Mouse (Mus musculus): ENCODE measurements around the gene Irf2. TPM values are rescaled to one million over a fixed set of nuclear protein-coding genes. Genes with fewer than 3 reads are reported as not detected.

Irf2 gene
- polyA plus RNA-seq, 1 experiment from 2014 or later: 10.2 TPM

DNA sequence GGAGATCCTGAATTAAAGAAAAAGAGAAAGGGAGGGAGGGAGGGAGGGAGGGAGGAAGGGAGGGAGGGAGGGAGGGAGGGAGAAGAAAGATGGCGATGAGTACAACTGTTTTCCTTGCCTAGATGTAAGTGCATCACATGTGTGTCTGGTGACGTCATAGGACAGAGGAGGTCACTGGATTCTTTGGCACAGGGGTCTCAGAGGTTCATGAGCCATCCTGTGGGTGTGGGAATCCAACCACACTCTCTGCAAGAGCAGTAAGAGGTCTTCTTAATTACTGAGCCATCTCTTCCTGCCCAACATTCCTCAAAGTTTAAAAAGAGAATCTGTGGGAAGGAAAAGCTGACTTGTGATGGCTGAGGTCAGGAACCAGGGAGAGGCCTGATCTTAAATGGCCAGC is 28.0 kb upstream of the Irf2 start:
- Histone ChIP-seq H3K9ac (replicated peaks) (no peak overlapping the region), H3K36me3 (no peaks in the 10 kb centered on the region), H3K4me3 (replicated peaks) (no peak overlapping the region), H3K9me3 (replicated peaks) (no peaks in the 10 kb centered on the region), H3K27me3 (replicated peaks) (no peaks in the 10 kb centered on the region), H3K4me1 (0 out of 2 replicates have a peak, but pooled peaks cover 4% of the 10 kb centered on the region), H3K27ac (replicated peaks) (no peak overlapping the region), H3K4me2 (no peak overlapping the region)
- no peak for ATAC-seq (ENCODE audit: low FRiP score)
- WGBS: 81% methylated on average over 2 of the region's 2 CpGs

DNA sequence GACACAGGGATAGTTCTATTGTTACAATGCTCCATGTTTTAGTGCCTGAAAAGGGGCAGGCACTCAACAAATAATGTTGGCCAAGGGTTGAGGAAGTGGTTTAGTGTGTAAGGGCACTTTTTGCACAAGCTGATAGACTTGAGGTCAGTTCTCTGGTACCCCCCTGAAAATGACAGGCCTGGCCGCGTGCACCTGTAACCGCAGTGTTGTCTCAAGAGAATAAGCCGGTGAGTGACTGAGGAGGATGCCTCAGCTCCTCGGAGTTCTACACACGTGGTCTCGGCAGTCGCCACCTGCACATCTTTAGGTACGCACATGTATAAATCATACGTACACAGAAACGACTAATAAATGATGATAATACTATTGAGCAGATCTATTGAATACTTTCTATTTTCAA is 26.4 kb upstream of the Irf2 start:
- H3K4me1 ChIP-seq: 0 out of 2 replicates have a peak, but pooled peaks cover 4% of the 10 kb centered on the region
- H3K36me3 ChIP-seq: no peaks in the 10 kb centered on the region
- H3K4me3 ChIP-seq (replicated peaks): no peak overlapping the region
- H3K4me2 ChIP-seq: no peak overlapping the region
- H3K9me3 ChIP-seq (replicated peaks): no peaks in the 10 kb centered on the region
- WGBS: 93% methylated on average over 11 of the region's 11 CpGs
- ATAC-seq (ENCODE audit: low FRiP score): no peak
- no peak overlapping the region for H3K9ac ChIP-seq (replicated peaks)
- no peaks in the 10 kb centered on the region for H3K27me3 ChIP-seq (replicated peaks)
- H3K27ac ChIP-seq (replicated peaks): no peak overlapping the region

DNA sequence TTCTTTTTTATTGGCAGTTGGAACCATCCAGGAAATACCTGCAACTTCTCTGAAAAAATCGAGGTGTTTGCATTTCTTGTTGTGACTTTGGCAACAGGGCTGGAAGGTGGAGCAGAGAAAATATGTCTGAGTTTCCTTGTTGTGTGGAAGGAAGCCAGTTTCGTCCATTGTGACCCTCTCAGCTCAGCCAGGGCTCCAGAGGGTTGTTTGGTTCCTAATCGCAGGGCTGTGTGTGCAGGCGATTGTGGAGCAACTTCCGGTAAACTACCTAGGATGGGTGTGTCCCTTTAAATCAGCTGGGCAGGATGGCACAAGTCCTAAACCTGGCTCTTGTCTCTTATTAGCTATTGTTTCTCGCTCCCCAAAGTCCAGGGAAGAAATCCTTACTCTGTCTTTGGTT is 25.7 kb upstream of the Irf2 start:
- Histone ChIP-seq H3K4me3 (replicated peaks) (no peak overlapping the region), H3K4me2 (no peak overlapping the region), H3K9ac (replicated peaks) (no peak overlapping the region), H3K27me3 (replicated peaks) (no peaks in the 10 kb centered on the region), H3K9me3 (replicated peaks) (no peaks in the 10 kb centered on the region), H3K4me1 (0 out of 2 replicates have a peak, but pooled peaks cover 4% of the 10 kb centered on the region), H3K36me3 (no peaks in the 10 kb centered on the region), H3K27ac (replicated peaks) (no peak overlapping the region)
- WGBS: 71% methylated on average over 6 of the region's 6 CpGs
- no peak for ATAC-seq (ENCODE audit: low FRiP score)

DNA sequence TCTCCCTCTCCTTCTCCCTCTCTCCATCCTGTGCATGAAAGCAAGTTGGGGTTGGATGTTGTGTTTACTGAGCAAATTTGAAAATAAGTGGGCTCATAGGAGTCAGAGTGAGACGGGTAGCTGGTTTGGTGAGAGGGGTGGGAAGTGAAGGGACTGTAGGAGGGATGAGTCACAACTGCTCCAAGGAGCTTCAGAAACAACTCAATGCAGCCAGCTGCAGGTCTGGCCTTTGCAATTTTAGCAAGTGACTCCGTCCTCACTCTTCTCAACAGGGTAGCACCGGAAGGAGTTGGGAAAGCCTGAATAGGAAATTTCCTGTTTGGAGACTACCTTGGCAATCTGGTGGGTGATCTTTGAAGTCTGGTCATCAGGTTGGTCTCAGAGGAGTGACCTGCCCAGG is 25.1 kb upstream of the Irf2 start:
- no peak for ATAC-seq (ENCODE audit: low FRiP score)
- Histone ChIP-seq H3K4me2 (no peak overlapping the region), H3K36me3 (no peaks in the 10 kb centered on the region), H3K9me3 (replicated peaks) (no peaks in the 10 kb centered on the region), H3K27me3 (replicated peaks) (no peaks in the 10 kb centered on the region), H3K4me1 (0 out of 2 replicates have a peak, but pooled peaks cover 4% of the 10 kb centered on the region), H3K9ac (replicated peaks) (no peak overlapping the region), H3K4me3 (replicated peaks) (no peak overlapping the region), H3K27ac (replicated peaks) (no peak overlapping the region)
- WGBS: 87% methylated on average over 3 of the region's 3 CpGs

DNA sequence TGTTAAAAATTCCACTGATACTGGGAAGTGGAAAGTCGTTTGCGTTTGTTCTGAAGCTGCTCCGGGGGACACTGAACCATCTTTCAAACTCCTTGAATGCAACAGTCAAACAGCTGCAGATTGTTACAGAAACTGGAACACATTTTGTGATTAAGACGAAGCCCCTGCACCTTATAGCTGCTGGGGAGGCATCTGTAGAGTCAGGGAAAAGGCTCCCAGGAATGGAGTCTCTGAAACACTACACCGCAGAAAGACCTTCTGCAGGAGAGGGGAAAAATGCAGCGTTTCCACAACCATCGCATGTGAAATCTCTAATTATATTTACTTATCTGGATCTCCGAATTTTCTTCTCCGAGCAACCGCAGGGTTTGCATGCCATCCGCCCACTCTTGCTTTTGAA is 23.1 kb upstream of the Irf2 start:
- H3K4me1 ChIP-seq: 0 out of 2 replicates have a peak, but pooled peaks cover 4% of the 10 kb centered on the region
- no peak for ATAC-seq (ENCODE audit: low FRiP score)
- H3K36me3 ChIP-seq: no peaks in the 10 kb centered on the region
- no peaks in the 10 kb centered on the region for H3K9me3 ChIP-seq (replicated peaks)
- H3K4me2 ChIP-seq: no peak overlapping the region
- H3K27ac ChIP-seq (replicated peaks): no peak overlapping the region
- 53% methylated on average over 11 of the region's 11 CpGs for WGBS
- H3K27me3 ChIP-seq (replicated peaks): no peaks in the 10 kb centered on the region
- no peak overlapping the region for H3K4me3 ChIP-seq (replicated peaks)
- no peak overlapping the region for H3K9ac ChIP-seq (replicated peaks)

DNA sequence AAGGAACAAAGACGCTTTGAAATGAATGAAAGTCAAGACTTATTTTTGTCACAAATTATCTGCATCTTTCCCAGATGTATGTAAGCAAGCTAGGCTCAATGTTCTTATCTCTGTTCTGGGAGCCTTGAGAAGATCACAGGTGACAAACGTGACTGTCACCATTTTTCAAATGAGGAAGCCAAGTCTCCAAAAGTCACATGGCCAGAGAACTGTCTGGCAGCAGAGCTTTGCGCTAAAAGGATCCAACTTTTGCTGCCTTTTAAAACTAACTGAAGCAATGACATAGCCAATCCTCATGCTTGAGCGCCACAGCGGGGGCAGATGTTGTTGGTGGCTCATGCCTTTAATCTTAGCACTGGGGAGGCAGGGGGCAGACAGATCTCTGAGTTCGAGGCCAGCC is 22.4 kb upstream of the Irf2 start:
- H3K9ac ChIP-seq (replicated peaks): no peak overlapping the region
- H3K36me3 ChIP-seq: no peaks in the 10 kb centered on the region
- H3K27ac ChIP-seq (replicated peaks): no peak overlapping the region
- no peaks in the 10 kb centered on the region for H3K9me3 ChIP-seq (replicated peaks)
- WGBS: 76% methylated on average over 6 of the region's 6 CpGs
- no peak overlapping the region for H3K4me2 ChIP-seq
- H3K27me3 ChIP-seq (replicated peaks): no peaks in the 10 kb centered on the region
- no peak for ATAC-seq (ENCODE audit: low FRiP score)
- H3K4me3 ChIP-seq (replicated peaks): no peak overlapping the region
- H3K4me1 ChIP-seq: 0 out of 2 replicates have a peak, but pooled peaks cover 4% of the 10 kb centered on the region

DNA sequence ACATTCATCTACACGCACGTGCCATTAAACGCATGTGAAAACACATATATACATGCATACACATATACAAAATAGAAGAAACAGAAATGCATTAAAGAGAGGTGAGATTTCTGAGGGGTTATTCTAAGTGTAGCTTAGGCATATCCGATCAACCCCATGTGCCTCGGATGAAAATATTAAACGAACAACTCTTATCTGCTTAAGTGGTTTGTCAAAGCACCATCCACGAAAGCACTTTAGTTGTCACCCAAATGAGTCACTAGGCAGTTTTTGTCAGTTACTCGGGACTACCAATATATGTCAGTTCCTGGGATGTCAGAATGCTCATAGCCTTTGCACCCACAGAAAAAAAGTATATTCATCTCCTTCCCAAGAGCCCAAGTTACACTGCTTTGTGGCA is 21.2 kb upstream of the Irf2 start:
- 0 out of 2 replicates have a peak, but pooled peaks cover 4% of the 10 kb centered on the region for H3K4me1 ChIP-seq
- no peak overlapping the region for H3K9ac ChIP-seq (replicated peaks)
- ATAC-seq (ENCODE audit: low FRiP score): no peak
- no peaks in the 10 kb centered on the region for H3K36me3 ChIP-seq
- no peak overlapping the region for H3K4me2 ChIP-seq
- no peak overlapping the region for H3K27ac ChIP-seq (replicated peaks)
- no peaks in the 10 kb centered on the region for H3K27me3 ChIP-seq (replicated peaks)
- WGBS: 94% methylated on average over 8 of the region's 8 CpGs
- no peak overlapping the region for H3K4me3 ChIP-seq (replicated peaks)
- H3K9me3 ChIP-seq (replicated peaks): no peaks in the 10 kb centered on the region

DNA sequence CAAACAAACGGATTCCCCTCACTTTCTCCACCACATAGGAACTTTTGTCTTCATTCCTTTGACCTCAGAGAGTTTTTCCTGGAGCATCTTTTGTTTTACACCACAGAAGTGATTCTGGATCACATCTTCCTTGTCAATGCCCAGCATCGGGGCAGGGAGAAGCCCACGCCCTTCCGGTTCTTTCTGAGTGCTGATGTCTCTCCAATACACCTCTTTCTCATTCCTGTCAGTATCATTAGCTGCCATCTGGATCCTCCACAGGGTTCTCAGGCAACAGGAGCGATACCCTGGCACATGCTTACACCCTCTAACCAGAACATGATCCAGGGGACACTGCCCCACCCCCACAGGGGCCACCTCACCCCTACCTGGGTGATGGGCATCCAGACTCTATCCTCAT is 20.8 kb upstream of the Irf2 start:
- no peak overlapping the region for H3K9ac ChIP-seq (replicated peaks)
- H3K4me2 ChIP-seq: no peak overlapping the region
- H3K27me3 ChIP-seq (replicated peaks): no peaks in the 10 kb centered on the region
- no peaks in the 10 kb centered on the region for H3K36me3 ChIP-seq
- no peak for ATAC-seq (ENCODE audit: low FRiP score)
- WGBS: 86% methylated on average over 5 of the region's 5 CpGs
- no peak overlapping the region for H3K27ac ChIP-seq (replicated peaks)
- H3K4me3 ChIP-seq (replicated peaks): no peak overlapping the region
- 0 out of 2 replicates have a peak, but pooled peaks cover 4% of the 10 kb centered on the region for H3K4me1 ChIP-seq
- H3K9me3 ChIP-seq (replicated peaks): no peaks in the 10 kb centered on the region

DNA sequence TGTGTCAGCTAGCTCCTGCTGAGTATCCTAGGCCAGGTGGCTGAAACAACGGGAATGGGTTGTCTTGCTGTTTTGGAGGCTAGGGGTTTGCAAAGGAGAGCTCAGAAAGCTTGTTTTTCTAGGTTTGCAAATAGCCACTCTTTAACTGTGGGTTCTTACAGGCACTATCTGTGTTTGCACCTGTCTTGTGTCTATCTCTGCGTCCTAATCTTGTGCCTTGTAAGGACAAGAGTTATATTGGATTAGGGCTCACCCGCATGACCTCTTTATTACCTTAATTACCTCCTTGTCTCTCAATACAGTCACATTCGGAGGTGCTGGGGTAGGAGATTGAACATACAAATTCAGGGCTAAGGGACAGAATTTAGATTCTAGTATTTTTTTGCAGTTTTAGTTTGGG is 18.9 kb upstream of the Irf2 start:
- Histone ChIP-seq H3K27ac (replicated peaks) (no peak overlapping the region), H3K4me1 (0 out of 2 replicates have a peak, but pooled peaks cover 4% of the 10 kb centered on the region), H3K36me3 (no peaks in the 10 kb centered on the region), H3K27me3 (replicated peaks) (no peaks in the 10 kb centered on the region), H3K9me3 (replicated peaks) (no peaks in the 10 kb centered on the region), H3K4me2 (no peak overlapping the region), H3K4me3 (replicated peaks) (no peak overlapping the region), H3K9ac (replicated peaks) (no peak overlapping the region)
- 45% methylated on average over 4 of the region's 4 CpGs for WGBS
- ATAC-seq (ENCODE audit: low FRiP score): no peak

DNA sequence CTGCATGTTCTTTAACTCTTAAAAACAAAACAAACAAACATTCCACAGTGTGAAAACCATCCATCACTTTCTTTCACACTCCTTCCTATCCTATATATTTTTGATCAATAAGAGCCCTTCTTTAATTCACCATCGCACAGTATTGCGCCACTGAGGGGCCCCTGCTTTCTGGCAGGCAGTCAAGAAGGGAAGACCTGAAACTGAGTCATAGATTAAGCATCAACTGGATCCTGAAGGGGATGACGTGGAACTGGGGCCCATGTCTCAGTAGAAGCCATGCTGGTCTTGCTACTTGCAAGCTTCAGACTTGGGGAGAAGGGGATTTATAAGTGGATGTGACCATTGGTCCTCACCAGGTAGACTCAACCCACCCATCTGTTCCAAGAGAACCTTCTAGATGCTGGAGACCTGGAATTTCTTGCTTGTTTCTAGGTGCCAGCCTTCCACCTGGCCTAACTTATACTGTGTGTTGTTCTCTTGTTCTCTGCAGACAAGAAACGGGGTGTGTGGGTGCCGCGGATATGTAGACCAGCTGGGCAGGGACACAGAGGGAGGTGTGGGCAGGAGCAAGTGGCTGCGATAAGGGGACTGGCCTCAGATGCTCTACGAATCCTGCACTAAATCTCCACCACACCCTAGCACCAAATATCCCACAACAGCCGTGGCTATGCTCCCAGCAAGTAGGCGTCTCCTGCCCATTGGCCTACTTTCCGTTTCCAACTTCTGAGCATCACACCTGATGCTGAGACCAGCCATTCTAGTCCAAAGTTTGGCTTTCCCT is 18.3 kb upstream of the Irf2 start:
- Histone ChIP-seq H3K4me2 (no peak overlapping the region), H3K36me3 (no peaks in the 10 kb centered on the region), H3K27ac (replicated peaks) (no peak overlapping the region), H3K4me3 (replicated peaks) (no peak overlapping the region), H3K4me1 (no peaks in the 10 kb centered on the region), H3K9ac (replicated peaks) (no peak overlapping the region), H3K9me3 (replicated peaks) (no peaks in the 10 kb centered on the region), H3K27me3 (replicated peaks) (no peaks in the 10 kb centered on the region)
- ATAC-seq (ENCODE audit: low FRiP score): no peak
- WGBS: 95% methylated on average over 11 of the region's 11 CpGs

DNA sequence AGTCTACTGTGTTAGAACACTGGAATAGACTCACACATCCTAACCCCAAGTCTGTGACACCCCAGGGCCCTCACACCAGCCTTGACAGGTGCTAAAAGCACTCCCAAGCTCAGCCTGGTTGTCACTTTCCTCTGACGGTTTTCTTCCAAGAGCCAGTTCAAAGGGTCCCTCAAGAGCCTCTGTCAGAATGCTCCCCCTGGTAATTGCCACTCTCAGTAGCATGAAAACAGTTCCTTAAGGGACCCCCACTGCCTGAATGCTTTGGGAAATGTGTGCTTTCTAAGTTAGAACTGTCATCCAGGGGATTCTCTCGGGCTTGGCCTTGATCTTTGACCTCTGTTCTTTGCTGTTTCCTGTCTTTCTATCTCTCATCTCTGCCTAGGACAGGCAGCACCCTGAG is 17.0 kb upstream of the Irf2 start:
- no peak overlapping the region for H3K4me3 ChIP-seq (replicated peaks)
- H3K27ac ChIP-seq (replicated peaks): no peak overlapping the region
- H3K9ac ChIP-seq (replicated peaks): no peak overlapping the region
- no peaks in the 10 kb centered on the region for H3K4me1 ChIP-seq
- no peak for ATAC-seq (ENCODE audit: low FRiP score)
- H3K4me2 ChIP-seq: no peak overlapping the region
- 38% methylated on average over 2 of the region's 2 CpGs for WGBS
- H3K9me3 ChIP-seq (replicated peaks): no peaks in the 10 kb centered on the region
- no peaks in the 10 kb centered on the region for H3K36me3 ChIP-seq
- no peaks in the 10 kb centered on the region for H3K27me3 ChIP-seq (replicated peaks)

DNA sequence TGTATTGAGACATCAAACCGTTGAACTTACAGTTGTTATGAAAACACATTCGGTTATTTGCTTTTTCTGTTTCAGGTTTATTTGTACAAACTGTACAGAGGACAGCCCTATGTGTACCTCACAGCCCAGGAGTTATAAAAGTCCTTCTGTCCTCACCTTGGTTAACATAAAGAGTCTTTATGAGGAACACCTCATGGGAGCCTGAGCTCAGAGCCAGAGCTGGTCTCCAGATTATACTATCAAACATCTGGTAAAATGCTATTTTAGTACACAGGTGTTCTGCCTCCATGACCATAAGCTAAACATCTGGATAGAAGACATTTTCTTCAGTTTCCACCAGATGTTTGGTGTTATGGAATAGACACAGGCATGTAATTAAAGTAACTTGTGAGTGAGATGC is 13.1 kb upstream of the Irf2 start:
- Histone ChIP-seq H3K4me1 (no peaks in the 10 kb centered on the region), H3K36me3 (no peaks in the 10 kb centered on the region), H3K4me3 (replicated peaks) (no peak overlapping the region), H3K9ac (replicated peaks) (no peak overlapping the region), H3K27ac (replicated peaks) (no peak overlapping the region), H3K9me3 (replicated peaks) (no peaks in the 10 kb centered on the region), H3K27me3 (replicated peaks) (no peaks in the 10 kb centered on the region), H3K4me2 (no peak overlapping the region)
- 85% methylated on average over 2 of the region's 2 CpGs for WGBS
- ATAC-seq (ENCODE audit: low FRiP score): no peak

All from neural tube, embryonic 15.5 days (tissue).